Mouse (Mus musculus) hindbrain, embryonic 10.5 days (tissue): ENCODE results near the gene Cntln. TPM values are rescaled to one million over a fixed set of nuclear protein-coding genes. Genes with fewer than 3 reads are reported as not detected.

Experiments
- DNase-seq: peaks from one replicate; pipeline ENCODE4 v3.0.0-alpha.2; 2017; ENCODE audit warnings: low spot score
- H3K27ac ChIP-seq: fragments of 300-500 bp; sonication (generic); 2 replicates; pipeline ENCODE4 v1.5.1; 2016; ENCODE audit warnings: mild to moderate bottlenecking, moderate library complexity
- H3K27me3 ChIP-seq: fragments of 300-500 bp; sonication (generic); 2 replicates; pipeline ENCODE4 v1.6.1; 2016; ENCODE audit warnings: mild to moderate bottlenecking; ENCODE audit not compliant: poor library complexity, insufficient read depth, severe bottlenecking
- H3K36me3 ChIP-seq: fragments of 300-500 bp; sonication (generic); 2 replicates; pipeline ENCODE4 v1.6.1; 2016; ENCODE audit warnings: mild to moderate bottlenecking, moderate library complexity
- H3K4me1 ChIP-seq: fragments of 300-500 bp; sonication (generic); replicated peaks from 2 replicates; pipeline ENCODE4 v1.6.1; 2016; ENCODE audit warnings: mild to moderate bottlenecking
- H3K4me3 ChIP-seq: fragments of 300-500 bp; sonication (generic); 2 replicates; pipeline ENCODE4 v1.5.1; 2016; ENCODE audit warnings: mild to moderate bottlenecking, moderate library complexity
- H3K9me3 ChIP-seq: fragments of 300-500 bp; sonication (generic); 2 replicates; pipeline ENCODE4 v1.6.1; 2016; ENCODE audit warnings: mild to moderate bottlenecking, moderate library complexity
- WGBS: fragments of 180-500 bp; shearing (Covaris S2); methylation state at CpG from one replicate; pipeline ENCODE4 v1.1.7; 2016; 5-methylcytosine and 5-hydroxymethylcytosine counted together
- polyA plus RNA-seq: library from polyadenylated mRNA; unstranded; fragments of >200 nt; fragmentation: Nextera tagmentation; extraction: Ambion mirVana; gene quantifications from 2 replicates; pipeline ENCODE4 v1.2.1, GENCODE M21; 2016

The Cntln gene
- polyA plus RNA-seq, 1 experiment from 2014 or later, result 4.4 TPM

DNA sequence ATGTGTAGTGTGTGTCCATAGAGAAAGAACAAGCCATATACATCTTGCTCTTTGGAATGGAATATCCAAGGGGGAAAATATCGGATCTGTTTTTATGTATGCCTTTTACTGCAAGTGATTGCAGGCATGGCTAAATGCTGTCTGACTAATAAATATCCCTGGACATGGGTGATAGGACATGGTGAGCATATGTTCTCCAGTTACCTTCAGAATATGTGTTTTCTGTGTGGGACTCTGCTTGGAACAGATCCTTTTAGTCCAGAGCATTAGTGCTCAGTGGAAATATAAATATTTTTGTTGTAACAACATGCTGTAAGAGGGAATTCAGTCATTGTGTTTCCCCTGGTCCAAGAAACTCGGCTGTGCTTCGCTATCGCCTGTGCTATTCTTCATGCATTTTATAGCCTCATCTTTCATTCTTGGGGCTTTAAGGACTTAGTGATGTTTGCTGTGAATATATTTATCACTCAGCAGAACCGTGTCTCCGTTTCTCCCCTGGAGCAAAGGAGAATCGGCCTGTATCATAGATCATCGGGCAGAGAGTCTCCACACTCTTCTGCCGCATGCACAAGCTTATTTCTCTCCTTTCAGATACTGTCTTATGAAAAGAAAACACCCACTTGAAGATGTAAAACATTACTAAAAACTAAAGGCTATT lies 294.4 kb downstream of the Cntln start:
- no peak overlapping the region for H3K4me3 ChIP-seq
- 91% methylated on average over 9 of the region's 9 CpGs for WGBS
- H3K27ac ChIP-seq, result no peak overlapping the region
- no peak for DNase-seq
- no peaks in the 10 kb centered on the region for H3K4me1 ChIP-seq
- H3K27me3 ChIP-seq, result no peaks in the 10 kb centered on the region
- no peaks in the 10 kb centered on the region for H3K9me3 ChIP-seq
- no peaks in the 10 kb centered on the region for H3K36me3 ChIP-seq

Other genes starting within 250 kb of the Cntln start
- gene Bnc2, start 209.0 kb upstream of the Cntln start, polyA plus RNA-seq, result 5.2 and 8.1 TPM in 2 replicates